Mouse (Mus musculus) R1 (cell line): ENCODE measurements around the gene Anapc15-ps.

Experiments used
- DNase-seq: peaks from one replicate; pipeline ENCODE4 v3.0.0-alpha.2; 2018; ENCODE audit warnings: low read depth, low spot score

Gene Anapc15-ps

DNA sequence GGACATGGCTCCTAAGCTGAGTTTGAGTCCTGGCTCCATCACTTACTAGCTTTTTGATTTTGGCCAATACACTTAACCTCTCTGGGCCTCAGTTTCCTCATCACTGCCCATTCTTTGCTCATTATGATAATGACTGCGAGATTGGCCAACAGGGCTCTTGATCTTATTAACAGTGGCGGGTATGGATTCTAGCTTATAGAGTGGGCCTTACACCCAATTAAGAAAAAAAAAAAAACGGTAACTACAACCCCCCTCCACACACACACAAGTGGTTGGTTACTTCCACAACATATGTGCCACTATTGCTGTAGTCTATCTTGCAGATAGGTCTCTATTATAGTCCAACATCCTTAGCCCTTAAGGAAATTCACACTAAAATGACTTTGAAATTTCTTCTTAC is at the start of gene Anapc15-ps:
TSS of gene Anapc15-ps (minus strand) at position 101 of the 400 bp plus-strand sequence.
- no peak for DNase-seq

DNA sequence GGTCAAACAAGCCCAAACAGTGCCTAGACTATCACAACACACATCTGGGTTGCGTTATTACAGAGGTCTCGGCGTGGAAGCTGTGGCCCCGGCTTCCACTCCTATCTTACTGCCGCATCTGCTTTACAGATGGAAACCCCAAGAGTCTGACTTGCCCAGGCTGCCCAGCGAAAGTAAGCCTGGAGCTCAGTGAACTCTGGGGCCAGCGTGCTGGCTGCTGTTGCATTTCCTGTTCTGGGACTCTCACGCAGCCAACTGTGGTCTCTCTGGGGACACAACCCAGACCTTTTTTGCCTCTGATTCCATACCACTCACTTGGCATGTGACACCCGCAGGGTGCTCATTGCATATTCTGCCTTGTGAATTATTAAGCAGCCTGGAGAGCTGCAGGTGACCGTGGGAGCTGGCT is 49.0 kb upstream of the Anapc15-ps start:
- DNase-seq, result no peak

DNA sequence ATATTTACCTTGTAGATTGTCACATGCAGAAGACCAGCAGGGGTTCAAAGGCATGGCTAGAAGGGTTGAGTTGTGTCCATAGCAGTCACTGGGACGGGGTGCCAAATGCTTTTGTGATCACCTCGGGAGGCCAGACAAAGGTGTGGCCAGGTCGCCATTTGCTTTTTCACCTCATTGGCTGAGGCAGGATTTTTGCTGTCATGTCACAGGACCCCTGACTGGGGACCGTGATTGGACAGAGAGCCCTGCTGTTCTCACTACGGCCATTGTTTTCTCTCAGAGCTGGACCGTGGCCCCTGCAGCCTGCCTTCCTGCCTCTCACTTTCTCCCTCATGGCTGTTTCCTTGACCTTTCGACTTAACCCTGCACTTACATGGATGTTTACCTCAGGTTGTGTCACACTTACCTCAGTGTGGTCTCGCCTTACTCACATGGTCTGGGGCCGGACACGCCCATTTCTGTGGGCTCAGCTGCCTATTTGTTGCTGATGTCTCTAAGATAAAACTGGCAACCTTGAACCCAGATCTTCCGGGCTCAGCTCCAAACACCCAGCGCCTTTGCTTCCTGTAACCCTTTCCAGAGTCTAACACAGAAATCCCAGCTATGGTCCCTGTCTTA is 47.0 kb upstream of the Anapc15-ps start:
- peak; percentile 89 for DNase-seq

DNA sequence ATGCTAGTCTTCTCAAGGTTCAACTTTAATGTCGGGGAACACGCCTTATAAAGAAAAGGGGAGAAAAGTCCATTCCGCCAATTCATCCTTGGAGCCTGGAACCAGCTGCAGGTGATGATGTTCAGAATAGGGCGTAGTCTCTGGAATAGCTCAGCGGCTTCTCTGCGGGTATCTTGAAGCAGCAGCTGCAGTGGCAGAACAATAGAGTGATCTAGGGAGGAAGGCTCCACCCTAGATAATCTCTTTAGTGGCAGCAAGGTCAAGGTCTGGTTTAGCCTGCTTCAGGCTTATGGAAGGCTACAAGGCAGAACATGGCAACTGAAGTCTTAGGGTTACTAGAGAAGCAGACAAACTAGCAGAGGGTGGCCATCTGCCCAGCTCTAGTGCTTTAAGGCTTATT is 46.2 kb upstream of the Anapc15-ps start:
- peak; percentile 97 for DNase-seq

DNA sequence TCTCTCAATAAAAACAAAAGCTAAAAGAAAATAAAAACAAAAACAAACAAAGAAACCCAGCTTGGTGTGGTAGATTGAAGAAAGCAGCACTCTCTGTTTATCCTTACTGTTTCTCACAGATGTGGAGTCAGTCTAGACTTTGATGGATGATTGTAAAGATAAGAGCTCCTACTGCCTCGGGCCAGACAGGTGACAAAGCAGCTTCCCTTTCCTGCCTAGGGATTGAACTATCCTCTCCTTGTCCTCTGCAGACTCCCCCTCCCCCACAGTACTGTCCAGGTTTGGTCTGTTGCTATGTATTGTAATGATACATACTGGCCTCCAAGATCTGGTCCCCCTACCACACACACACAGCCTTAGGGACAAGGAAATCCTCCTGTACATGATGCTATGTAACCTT is 45.5 kb upstream of the Anapc15-ps start:
- DNase-seq, result peak; percentile 55

DNA sequence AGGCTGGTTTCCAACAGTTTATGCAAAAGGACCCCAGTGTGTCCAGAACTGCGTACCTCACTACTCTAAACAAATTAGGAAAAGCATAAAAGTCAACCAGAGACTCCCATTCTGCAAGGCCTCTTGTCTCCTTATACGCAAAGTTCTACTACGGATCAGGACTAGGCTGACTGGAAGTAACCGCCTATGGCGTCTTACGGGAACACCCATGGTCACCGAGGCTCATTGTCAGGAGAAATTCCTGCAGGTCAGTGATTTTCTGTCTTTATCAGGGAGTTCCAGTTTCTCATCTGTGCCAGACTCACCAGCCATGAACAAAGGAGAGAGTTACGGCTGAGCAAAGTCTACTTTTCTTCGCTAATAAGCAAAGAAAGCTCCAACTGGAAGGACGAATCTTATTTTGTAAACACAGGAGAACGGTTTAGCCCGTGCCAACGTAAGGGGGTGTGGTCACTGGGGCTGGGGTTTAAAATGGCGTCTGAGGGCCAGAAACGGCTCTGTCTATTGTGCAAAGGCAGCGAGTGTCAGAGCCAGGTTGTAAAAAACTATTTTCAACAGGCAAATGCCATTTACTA is 43.9 kb upstream of the Anapc15-ps start:
- peak; percentile 57 for DNase-seq

DNA sequence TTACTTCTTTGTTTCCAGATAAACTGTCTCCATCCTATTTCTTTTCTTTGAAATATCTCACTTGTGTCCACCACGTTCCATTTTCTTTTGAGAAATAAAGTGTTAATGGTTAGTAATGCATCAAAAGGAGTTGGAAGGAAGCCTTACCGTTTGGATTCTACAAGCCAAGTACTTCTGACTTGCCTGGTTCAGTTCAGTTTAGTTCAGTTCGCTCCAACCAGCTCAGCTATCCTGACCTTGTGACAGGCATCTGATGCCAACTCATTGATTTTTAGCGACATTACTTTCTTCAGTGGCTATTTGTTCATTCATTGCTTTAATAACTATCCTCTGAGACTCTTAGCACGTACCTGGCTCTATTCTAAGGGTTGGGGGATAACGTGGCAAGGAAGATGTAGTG is 42.4 kb upstream of the Anapc15-ps start:
- DNase-seq, result no peak

DNA sequence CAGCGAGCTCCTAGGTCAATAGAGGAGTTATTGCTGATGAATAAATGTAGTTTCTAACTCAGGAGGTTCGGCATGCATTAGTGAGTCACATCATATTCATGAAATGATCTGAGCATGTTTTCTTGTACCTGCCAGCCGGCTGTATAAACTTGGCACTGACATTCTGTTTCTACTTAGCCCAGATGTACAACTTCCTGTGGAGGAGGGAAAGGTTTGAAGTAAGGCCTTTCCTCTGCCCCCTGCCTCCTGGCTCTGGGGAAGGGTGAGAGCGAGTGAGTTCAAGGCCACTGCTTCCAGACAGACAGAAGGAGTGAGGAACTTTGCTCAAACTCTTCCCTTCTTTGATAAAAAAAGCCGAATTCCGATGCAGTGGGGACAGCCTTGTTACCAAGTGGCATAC is 39.0 kb upstream of the Anapc15-ps start:
- DNase-seq, result no peak

DNA sequence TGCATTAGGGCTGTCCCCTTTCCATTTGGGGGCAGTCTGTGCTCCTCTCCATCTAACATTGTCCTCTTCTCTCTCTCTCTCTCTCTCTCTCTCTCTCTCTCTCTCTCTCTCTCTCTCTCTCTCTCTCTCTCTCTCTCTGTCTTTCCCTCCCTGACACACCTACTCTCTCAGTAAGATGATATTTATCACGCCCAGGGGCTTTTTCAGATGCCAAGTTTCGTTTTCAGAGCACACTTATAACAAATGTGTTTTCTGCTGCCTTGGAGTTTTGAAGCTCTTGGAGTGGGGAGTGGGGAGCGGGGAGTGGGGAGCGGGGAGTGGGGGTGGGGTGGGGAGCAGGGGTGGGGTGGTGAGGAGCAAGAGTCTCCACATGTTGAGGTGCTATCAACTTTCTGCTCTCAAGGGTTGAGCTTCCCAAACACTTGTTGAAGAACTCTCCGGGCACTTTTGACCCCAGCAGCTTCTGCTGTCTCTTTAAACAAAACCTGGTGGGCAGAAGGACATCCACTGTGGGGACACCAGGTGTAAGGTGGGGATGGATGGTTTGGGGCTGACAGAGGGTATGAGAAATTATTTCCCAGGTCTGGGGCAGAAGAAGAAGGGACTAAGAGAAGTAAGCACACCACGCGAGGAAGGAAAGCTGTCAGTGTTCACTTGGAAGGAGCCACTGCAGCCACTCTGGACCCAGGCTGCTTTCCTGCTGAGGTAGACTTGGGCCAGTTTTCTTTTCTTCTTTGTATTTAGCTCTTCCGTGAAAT is 36.8 kb upstream of the Anapc15-ps start:
- DNase-seq, result no peak

DNA sequence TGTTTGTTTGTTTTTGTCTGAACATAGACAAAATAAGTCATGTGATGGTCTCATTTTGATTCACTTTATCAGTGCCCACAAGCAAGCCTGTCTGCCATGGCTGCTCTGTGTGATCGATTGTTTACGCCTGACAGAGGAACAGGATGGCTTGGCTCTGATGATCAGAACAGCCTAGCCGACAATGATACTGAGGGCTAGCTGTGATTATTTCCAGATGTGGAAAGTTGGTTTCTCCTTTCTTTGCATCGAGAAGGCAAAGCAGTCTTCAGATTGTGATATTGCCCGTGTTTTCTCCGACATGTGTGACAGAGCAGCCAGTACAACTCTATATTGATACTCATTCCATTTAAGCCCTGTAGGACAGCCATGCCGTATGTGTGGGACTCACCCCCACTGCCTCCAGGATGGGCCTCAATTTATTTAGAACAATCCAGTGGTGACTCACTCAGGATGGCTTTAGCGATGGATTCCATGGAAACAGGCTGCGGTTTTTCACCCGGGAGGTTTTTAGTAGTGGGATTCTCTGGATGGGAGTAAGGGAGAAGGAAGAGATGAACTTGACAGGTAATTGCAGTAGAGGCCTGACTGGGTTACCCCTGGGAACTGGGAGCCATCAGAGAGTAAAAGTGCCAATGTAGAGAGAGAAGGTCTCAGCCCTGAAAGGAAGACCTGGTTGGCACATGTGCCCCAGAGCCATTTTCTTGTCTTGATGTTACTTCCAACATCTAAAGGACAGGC is 36.1 kb upstream of the Anapc15-ps start:
- DNase-seq, result no peak

DNA sequence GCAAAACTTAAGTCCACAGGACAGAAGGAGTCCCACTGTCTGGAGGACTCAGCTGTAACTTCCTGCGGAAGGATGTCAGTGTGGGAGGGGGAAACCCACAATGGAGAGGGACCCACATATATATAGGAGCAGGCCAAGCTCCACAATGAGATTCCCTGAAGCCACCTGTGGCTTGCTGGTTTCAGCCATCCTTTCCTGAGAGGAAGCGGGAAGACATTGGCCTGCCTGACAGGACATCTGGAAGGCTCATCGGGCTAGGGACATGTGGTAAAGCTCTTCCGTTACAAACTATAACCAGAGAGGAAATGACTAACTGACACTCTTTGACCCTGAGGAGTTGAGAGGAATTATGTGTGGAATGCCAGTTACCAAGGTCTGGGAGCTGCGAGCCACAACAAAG is 34.8 kb upstream of the Anapc15-ps start:
- DNase-seq, result no peak

DNA sequence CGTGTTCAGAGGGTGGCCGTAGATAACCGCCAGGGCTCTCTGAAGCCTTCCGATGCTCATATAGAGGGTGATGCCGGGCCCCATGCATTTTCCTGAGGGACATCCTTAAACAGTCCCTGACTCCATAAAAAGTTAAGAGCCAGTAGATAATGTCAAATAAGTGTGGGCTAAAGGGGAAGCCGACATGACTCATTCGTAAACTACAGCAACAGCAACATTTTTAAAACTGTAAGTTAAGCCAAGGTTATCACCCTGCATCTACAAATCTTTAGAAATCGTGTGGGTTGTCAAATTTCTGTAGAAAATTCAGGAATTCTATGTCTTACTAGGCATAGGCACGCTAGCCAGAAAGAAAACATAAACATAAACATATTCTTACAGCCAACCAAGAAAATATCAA is 33.6 kb upstream of the Anapc15-ps start:
- no peak for DNase-seq

DNA sequence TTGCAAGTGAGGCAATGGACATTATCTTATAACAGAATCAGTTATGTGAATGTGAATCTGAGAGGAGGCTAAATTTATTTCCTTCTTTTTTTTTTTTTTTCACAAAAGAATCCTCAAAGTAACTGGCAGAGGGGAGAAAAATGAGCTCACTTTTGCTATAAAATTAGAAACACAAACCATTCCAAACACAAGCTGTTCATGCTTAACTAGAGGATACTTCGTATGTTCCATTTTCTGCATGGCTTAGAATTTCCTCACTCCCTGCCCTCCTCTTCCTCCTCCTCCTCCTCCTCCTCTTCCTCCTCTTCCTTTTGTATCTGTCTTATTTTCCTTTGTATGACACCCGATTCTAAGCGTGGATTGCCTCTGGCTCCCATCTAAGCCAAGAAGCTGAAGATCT is 32.5 kb upstream of the Anapc15-ps start:
- DNase-seq, result no peak

DNA sequence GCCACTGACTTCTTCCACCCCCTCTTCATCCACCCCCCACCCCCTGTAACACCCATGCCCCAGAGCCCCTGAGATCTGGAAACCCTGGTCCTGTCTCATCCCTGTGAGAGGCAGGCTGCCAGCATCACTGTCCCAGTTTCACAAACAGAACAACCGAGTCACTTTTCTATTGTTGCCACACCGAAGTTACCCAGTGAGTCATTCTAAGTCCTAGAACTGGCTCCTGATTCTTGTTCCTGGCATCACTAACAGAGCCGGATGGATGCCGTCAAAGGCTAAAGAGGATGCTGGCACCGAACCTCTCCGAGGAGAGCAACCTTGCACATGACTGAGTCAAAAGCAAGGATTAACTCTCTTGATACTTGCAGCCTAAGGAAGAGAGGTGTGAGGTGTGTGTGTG is 31.6 kb upstream of the Anapc15-ps start:
- no peak for DNase-seq

DNA sequence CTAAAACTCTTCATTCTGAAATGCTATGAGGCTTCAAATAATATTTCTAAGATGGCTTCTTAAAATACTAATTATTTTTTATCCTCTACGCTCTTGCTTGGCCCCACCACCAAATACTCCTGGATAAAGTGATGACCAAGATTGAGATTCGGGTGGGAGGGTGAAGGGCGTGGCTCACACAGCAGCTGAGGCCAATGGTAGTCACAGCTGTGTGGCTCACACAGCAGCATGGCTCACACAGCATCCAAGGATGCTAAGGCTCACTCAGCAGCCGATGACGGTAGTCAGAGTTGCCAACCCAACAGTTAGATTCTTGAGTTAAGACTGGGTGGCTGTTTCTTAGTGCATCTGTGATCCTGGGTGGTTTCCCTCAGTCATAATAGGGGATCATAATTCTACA is 30.5 kb upstream of the Anapc15-ps start:
- DNase-seq, result no peak

DNA sequence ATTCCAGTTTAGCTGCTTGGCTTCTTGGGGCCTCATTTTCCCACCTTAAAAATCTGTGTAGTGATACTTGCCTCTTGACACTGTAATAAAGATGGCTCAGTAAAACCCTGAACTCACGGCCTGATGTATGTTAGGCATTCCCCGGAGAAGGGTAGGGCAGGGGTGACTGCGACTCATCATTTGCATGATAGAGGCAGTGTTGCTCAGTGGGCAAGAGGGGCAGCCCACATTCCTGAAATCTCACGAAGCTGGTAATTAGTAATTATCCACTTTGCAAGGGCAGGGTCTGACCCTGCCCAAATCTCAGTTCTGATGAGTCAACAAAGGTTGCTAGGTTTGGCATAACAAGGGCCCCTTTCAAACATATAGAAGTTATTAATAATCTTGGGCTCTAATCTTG is 27.2 kb upstream of the Anapc15-ps start:
- peak; percentile 81 for DNase-seq

DNA sequence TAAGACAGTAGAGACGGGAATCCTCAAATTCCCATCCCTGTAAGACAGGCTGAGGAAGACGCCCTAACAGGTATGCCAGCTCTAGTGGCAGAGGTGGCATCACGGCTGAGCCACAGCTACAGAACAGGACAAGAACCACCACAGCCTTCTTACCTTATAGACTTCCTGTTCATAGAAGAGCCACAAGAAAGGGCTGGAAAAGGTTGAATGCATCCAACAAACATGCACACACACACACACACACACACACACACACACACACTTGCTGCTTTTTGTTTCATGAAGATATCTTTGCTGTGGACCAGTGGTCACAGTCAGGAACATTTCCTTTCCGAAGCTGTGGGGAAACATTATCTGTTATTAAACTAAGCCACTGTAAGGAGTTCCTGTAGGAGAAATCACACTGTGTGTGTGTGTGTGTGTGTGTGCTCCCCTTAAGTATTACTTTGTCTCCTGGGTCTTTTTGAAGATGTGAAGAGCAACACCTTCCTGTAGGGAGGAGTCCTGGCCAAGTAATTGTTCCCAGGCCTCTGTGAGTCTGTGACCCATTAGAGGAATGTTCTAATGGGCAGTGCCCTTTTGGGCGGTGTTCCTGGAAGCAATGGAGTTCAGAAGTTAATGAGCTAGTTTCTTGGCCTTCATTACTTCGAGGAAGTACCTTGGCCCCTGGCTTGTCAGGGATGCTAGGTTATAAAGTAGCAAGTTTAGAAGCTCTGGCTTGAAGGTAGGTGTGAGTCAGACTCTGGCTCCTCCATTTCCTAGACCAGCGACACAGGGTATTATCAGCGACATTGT is 25.9 kb upstream of the Anapc15-ps start:
- no peak for DNase-seq

DNA sequence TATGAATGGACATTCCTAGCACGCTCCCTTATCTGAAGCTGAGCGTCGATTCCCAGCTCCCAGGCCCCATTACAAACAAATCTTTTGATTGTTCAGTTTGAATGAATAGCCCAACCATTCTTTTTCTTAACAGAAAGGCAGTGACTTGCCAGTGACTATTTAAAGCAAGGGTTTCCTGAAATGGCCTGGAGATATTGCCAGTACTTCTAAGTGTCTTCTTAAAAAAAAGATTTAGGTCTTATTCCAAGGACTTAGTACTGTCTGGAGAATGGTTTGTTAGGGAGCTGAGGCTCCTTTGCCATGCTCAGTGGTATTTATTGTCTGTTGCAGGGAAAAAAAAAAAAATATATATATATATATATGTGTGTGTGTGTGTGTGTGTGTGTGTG is 23.0 kb upstream of the Anapc15-ps start:
- DNase-seq, result no peak

DNA sequence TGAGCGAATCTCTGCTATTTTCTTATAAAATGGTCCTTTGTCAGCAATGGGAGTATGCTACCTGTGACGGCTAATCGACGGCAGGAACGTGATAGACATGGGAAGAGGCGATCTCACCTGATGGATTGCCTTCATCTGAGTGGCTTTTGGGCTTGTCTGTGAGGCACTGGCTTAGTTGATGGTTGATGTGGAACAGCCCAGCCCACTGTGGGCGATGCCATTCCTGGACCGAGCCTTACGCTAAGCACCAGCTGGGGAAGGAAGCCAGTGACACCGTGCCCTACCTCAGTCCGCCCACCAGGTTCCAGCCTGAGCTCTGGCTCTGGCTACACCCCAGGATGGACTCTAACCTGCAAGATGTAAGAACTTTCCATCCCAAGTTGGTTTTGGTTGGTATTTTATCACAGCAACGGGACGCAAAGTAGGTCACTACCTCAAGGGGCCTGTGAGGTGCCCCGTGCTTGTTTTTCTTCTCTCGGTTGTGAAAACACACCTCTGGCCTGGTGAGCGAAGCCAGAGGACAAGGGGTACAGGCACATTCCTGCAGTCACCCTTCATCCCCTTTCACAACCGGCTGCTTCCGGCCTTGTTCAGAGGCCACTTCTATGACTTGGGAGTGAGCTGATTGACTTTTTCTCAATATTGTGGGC is 22.5 kb upstream of the Anapc15-ps start:
- DNase-seq, result no peak

DNA sequence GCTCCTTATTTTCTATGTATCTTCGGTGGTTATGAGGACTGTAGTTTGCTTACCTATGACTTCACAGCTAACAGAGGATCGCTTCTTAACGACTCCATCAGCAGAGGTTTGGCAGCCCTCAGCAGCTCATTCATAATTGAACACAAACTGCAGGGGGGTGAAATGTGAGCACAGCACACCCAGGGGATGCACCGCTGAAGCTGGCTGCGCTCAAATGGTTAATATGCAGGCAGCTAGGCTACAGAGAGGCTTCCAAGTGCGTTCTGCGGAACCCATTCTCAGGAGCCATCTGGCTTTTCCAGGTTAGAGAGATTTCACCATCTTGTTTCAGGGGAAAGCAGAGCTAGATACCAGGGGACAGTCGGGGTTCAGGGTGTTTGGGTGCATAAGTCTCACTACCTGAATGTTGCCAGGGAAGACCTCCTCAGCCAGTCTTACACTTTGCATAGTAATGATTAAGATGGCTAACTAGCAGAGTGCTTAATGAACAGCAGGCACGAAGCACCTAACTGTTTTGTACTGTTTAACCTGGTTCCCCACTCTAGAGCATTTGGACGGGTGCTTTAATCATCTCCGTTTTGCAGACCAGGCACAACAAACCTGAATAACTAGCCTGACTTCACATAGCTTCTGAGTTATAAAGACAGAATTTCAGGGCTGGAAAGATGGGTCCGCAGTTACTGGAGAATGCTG is 21.5 kb upstream of the Anapc15-ps start:
- peak; percentile 31 for DNase-seq

DNA sequence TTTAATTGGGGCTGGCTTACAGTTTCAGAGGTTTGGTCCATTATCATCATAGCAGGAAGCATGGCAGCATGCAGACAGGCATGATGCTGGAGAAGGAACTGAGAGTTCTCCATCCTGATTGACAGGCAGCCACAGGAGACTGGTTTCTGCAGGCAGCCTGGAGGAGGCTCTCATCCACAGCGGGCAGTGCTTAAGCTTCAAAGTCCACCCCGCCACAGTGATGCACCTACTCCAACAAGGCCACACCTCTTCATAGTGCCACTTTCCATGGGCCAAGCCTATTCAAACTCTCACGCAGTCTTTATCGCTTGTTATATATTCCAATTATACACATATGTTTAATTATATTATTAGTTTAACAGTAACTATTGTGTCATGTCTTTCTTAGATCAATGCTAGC is 18.1 kb upstream of the Anapc15-ps start:
- no peak for DNase-seq
